Mouse (Mus musculus) myocyte (in vitro differentiated cells): Measurements from ENCODE around the gene Unc93b1.

Experiments
- E2F4 ChIP-seq: IDR thresholded peaks from one replicate; pipeline ENCODE4 v1.6.1; 2011; ENCODE audit warnings: mild to moderate bottlenecking, control low read depth, moderate library complexity; ENCODE audit not compliant: insufficient read depth
- MAX ChIP-seq: IDR thresholded peaks from one replicate; pipeline ENCODE4 v1.6.1; 2011; ENCODE audit warnings: low read depth, mild to moderate bottlenecking, control low read depth
- MYOG ChIP-seq, 3 experiments: IDR thresholded peaks; one replicate each; pipeline ENCODE4 v1.6.1; 2011; ENCODE audit warnings: control low read depth in 2 of 3, low read depth in 2 of 3, mild to moderate bottlenecking in 2 of 3; ENCODE audit not compliant: insufficient read length in 2 of 3, control insufficient read depth in 1 of 3, insufficient read depth in 1 of 3
- POLR2A ChIP-seq: IDR thresholded peaks from one replicate; pipeline ENCODE4 v1.6.1; 2011; ENCODE audit warnings: low read depth, mild to moderate bottlenecking, control low read depth, moderate library complexity; ENCODE audit not compliant: insufficient read length
- REST ChIP-seq: IDR thresholded peaks from one replicate; pipeline ENCODE4 v1.6.1; 2011; ENCODE audit warnings: mild to moderate bottlenecking, control low read depth, moderate library complexity; ENCODE audit not compliant: insufficient read depth, insufficient read length
- SRF ChIP-seq: IDR thresholded peaks from one replicate; pipeline ENCODE4 v1.6.1; 2011; ENCODE audit warnings: low read depth; ENCODE audit not compliant: control insufficient read depth, insufficient read length
- TCF12 ChIP-seq: IDR thresholded peaks from one replicate; pipeline ENCODE4 v1.6.1; 2011; ENCODE audit warnings: mild to moderate bottlenecking, control low read depth; ENCODE audit not compliant: poor library complexity, insufficient read depth, severe bottlenecking
- USF1 ChIP-seq: IDR thresholded peaks from one replicate; pipeline ENCODE4 v1.6.1; 2011; ENCODE audit warnings: low read depth, mild to moderate bottlenecking, control low read depth, moderate library complexity

DNA sequence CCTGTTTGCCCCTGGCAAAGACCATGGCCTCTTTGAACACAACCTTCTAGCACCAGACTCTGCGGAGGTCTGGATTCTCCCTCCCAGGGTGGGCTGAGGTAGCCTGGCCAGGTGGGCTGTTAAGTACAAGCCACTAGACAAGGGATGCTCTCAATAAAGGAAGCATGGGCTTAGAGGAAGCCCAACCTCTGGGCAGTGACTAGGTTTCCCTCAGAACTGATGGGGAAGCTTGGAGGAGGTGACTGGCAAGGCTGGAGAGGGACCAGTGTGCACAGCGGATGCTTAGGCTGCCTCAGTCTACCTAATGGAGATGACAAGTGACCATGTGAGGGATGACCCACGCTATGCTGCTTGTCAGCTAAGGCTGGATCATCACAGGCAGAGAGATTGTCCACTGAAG is 57.0 kb downstream of the Unc93b1 start:
- TF ChIP-seq SRF, result no peak
- TF ChIP-seq POLR2A, result no peak
- no peak for TF ChIP-seq REST
- no peak for TF ChIP-seq MYOG (IDR thresholded peaks at IDR 0.05; ENCODE audit: control insufficient read depth in 1 of 3, insufficient read depth in 1 of 3, insufficient read length in 2 of 3, low read depth in 2 of 3)
- TF ChIP-seq MAX, result no peak
- no peak for TF ChIP-seq TCF12
- no peak for TF ChIP-seq USF1
- no peak for TF ChIP-seq E2F4
